Mouse (Mus musculus) splenic B cell, adult 2 months (primary cell): ENCODE data around the gene Farp1.
"Not testable (repeated sequence)": the region's sequence is repeated elsewhere in the genome, so short reads cannot be mapped to it uniquely, and the experiment has no call there.

ENCODE experiments used
- DNase-seq: peaks from one replicate; pipeline ENCODE4 v3.0.0-alpha.2; 2011; ENCODE audit warnings: low read depth, low spot score
- H3K27me3 ChIP-seq: 2 replicates; pipeline ENCODE4 v1.6.1; 2012; ENCODE audit warnings: mild to moderate bottlenecking, low read length, moderate library complexity, mixed read lengths; ENCODE audit not compliant: control insufficient read depth, poor library complexity, insufficient read depth, severe bottlenecking
- H3K36me3 ChIP-seq: 2 replicates; pipeline ENCODE4 v1.6.1; 2012; ENCODE audit warnings: mild to moderate bottlenecking, low read length, moderate library complexity, mixed read lengths; ENCODE audit not compliant: control insufficient read depth, poor library complexity, insufficient read depth, severe bottlenecking

Farp1 gene

DNA sequence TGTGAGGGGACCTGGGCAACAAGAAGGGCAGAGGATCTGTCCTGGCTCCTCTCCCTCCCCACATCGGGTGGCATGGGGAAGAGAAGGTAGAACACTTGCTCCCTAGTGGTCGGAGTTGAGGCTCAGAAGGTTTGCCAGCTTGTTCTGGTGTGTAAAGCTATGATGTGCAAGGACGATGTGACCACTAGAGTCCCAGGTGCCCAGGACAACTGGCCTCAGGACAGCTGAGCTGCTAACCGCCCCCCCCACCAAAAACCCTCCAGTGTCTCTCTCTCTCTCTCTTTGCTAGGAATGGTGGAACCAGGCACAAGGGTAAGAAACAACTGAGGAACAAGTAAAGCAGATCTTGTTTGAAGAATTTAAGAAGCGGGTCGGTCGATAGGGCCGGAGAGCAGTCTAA, 149.4 kb downstream of the Farp1 start:
- DNase-seq = no peak
- Histone ChIP-seq H3K27me3 (no peaks in the 10 kb centered on the region), H3K36me3 (no peaks in the 10 kb centered on the region)

DNA sequence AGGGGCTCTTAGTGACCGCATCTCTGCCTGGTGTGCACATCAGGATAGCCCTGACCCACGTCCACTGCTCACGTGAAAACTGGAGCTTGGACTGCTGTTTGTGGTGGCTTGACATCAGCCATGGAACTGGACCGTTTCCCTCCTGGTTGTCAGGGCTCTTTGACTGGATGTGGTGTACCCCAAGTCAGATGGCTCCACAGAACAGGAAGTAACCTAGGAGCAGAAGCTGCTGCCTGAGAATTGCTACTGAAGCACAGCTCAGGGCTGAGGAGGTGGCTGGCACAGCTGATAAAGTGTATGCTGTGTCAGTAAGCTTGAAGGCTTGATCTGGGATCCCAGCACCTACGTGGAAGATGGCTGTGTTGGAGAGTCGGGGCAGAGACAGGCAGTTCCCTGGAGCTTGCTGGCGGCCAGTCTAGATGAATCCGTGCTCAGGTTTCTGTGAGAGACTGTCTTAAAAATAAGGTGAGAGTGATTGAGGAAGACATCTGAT, 151.4 kb downstream of the Farp1 start:
- DNase-seq = no peak
- H3K36me3 ChIP-seq = no peaks in the 10 kb centered on the region
- H3K27me3 ChIP-seq = no peaks in the 10 kb centered on the region

DNA sequence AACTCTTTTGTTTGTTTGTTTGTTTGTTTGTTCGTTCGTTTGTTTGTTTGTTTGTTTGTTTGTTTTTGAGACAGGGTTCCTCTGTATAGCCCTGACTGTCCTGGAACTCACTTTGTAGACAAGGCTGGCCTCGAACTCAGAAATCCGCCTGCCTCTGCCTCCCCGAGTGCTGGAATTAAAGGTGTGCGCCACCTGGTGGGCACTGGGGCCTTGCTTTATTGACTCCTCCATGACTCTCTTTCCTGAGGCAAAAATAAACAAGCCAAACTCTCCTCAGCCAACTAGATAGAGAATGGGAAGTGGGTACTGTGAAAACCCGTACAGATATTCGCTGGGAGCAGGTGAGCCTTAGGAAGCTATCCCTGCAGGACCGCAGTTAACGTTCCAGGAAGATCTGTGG, 154.8 kb downstream of the Farp1 start:
- H3K27me3 ChIP-seq, H3K36me3 ChIP-seq: not testable (repeated sequence)
- DNase-seq = peak; percentile 39

DNA sequence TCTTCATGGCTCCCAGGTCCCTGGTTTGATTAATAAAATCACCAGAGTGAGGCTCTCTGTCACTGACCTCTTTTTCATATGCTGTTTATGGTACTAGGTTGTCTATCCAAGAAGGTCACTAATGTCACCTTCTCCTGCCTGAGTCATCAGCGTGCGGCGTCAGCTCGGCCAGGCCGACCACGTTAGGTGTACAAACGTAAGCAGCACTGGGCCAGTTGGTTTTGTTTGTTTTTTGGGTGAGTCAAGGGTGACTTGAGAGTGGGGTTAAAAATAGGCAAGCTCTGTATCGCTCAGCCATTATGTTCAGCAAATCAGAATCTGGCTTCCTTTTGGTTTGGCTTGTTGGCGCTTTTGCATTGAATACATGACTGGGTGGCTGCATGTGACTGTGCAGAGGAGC, 155.4 kb downstream of the Farp1 start:
- no peaks in the 10 kb centered on the region for H3K27me3 ChIP-seq
- no peaks in the 10 kb centered on the region for H3K36me3 ChIP-seq
- no peak for DNase-seq

DNA sequence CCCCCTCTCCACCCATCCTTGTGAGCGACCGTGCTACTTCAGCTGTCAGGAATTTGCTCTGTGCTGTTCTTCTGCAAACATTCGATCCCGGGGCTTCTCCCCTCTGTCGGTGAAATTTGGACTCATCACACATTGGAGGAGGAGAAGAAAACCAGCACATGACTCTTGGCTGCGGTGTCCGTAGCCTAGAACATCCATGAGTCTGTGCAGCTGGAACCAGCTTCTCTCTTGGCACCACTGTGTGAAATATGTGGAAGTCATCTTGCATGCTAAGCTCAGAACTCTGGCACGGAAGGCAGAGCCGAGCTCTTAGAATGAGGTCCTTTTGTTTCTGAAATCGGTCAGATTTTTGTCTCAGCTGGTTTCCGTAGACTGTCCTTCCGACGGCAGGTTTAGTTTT, 156.7 kb downstream of the Farp1 start:
- no peaks in the 10 kb centered on the region for H3K36me3 ChIP-seq
- DNase-seq = no peak
- no peaks in the 10 kb centered on the region for H3K27me3 ChIP-seq

DNA sequence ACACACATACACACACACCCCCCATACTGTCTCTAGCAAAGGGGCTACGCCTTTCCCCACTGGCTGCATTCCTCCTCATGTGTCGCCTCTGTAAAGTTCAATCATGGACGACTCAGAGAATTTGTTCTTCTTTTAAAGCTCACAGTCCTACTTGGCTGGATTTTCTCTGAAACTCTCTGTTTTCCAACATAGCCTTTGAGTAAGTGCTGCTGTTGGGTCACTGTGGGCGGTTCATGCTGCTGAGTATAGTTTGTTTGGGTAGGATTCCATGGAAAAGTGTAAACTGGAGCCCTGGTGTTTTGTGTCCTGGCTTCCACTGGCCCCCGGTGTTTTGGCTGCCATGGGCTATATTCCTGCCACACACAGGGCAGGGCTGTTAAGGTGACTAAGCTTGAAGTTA, 157.4 kb downstream of the Farp1 start:
- Histone ChIP-seq H3K36me3 (no peaks in the 10 kb centered on the region), H3K27me3 (no peaks in the 10 kb centered on the region)
- no peak for DNase-seq

DNA sequence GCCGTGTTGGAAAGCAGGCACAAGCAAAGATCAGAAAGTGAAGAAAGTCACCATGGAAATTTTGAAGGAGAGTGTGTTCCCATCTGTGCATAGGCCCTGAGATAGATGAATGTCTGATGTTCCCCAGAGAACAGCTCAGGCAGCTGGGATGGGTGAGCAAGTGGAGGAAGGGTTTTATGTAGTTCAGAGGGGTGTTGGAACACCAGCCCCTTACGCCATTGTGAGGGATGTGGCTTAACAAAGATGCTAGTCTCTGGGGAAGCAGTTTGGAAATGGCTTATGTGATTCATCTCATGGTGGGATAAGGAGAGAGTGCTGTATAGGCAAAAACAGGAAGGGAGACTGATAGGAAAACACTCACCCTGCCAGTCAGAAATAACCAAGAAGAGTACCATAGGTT, 159.0 kb downstream of the Farp1 start:
- no peak for DNase-seq
- Histone ChIP-seq H3K36me3 (no peaks in the 10 kb centered on the region), H3K27me3 (no peaks in the 10 kb centered on the region)

DNA sequence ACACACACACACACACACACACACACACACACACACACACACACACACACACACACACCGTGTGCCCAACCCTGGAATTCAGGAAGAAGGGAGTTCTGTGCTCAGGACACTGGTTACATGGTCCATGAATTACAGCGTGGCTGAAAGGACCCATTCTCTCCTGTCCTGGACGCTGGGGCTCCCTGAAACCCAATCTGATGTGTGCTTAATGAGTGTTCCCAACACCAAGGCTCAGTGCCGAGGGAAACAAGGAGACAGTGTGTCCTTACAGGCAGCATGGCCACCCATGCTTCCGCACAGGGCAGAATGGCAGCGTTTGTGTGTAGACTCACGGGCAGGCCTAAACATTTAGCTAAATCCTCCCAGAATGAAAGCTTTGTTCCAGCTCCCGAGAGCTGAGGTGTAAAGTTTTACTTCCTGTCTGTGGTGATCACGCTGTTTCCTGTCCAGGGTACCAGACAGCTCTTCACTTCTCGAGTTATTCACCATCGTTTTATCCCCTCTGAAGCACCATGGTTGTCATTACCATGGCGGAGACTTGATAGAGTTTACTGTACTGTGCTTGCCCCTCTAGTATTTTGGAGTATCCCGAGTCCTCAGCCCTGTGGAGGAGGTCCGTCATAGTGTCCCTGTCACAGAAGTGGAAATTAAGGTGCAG, 164.0 kb downstream of the Farp1 start:
- Histone ChIP-seq H3K27me3 (no peaks in the 10 kb centered on the region), H3K36me3 (no peaks in the 10 kb centered on the region)
- no peak for DNase-seq

DNA sequence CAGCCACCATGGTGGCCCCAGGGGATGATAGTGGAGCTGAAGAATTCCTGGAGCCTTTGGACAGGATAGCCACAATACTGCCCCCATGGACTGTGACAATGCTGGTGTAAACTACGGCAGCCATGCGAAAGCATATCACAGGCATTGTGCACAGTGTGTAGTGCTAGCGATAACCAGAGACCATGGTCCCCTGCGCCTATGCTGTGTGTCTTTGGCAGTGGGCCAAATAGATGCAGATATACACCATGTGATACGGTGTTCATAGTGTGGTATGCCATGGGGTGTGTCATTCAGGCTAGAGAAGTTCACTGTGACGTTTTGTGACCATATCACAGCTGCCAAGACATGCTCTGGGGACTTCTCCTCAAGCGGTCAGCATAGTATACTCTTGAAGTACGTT, 164.8 kb downstream of the Farp1 start:
- no peaks in the 10 kb centered on the region for H3K36me3 ChIP-seq
- no peaks in the 10 kb centered on the region for H3K27me3 ChIP-seq
- DNase-seq = no peak

DNA sequence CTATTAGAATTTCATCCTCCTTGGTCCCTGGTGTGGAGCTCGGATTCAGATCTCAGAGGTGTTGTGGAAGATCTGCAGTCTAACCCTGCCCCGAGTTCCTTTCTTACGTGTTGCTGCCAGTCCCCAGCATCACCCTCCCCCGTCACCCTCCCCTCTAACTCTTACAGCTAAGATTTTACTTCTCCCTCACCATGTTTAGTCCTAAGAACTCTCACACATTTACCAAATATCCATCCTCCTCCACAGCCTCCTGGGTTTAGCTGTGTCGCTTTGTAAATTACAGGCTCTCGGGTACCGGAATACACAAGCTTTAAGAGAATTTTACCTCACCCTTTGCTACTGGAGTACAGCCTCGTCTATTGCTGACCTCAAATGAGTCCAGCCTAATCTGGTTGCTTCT, 165.4 kb downstream of the Farp1 start:
- Histone ChIP-seq H3K27me3 (no peaks in the 10 kb centered on the region), H3K36me3 (no peaks in the 10 kb centered on the region)
- DNase-seq = no peak

DNA sequence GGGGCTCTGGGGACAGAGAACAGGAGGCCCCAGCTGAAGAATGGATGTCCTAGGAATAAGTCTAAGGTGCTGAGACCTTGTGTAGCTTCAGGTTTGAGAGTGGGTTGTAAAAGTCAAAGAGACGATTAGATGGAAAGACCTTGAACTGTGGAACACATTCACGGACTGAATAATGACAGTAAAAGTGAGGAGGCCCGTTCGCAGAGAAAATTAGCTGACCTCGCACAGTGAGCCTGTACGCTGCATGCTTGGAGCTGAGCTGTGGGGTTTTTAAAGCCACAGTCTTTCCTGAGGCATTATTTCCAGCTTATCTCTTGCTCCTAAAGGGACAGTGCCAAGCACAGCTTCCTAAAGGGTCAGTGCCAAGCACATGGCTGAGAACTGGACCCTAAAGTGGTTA, 166.2 kb downstream of the Farp1 start:
- Histone ChIP-seq H3K27me3 (no peaks in the 10 kb centered on the region), H3K36me3 (no peaks in the 10 kb centered on the region)
- DNase-seq = no peak

DNA sequence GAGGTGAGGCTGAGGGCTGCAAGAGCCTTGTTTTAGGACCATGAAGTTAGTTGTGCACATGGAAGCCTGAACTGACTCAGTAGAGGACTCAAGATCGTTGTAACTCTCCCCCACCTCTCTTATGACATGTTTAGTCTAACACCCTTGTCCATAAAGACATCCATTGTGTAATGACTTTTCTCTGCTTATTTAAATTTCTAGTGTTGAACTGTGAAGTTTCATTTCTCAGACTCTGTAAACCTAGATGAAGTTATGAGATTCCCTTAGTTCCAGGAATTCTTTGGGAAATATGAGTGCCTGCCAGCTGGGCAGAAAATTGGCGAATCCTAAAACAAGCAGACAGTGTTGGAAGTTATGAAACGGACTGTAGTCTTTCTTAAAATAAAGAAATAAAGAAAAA, 170.5 kb downstream of the Farp1 start:
- no peaks in the 10 kb centered on the region for H3K27me3 ChIP-seq
- DNase-seq = no peak
- H3K36me3 ChIP-seq = no peaks in the 10 kb centered on the region

DNA sequence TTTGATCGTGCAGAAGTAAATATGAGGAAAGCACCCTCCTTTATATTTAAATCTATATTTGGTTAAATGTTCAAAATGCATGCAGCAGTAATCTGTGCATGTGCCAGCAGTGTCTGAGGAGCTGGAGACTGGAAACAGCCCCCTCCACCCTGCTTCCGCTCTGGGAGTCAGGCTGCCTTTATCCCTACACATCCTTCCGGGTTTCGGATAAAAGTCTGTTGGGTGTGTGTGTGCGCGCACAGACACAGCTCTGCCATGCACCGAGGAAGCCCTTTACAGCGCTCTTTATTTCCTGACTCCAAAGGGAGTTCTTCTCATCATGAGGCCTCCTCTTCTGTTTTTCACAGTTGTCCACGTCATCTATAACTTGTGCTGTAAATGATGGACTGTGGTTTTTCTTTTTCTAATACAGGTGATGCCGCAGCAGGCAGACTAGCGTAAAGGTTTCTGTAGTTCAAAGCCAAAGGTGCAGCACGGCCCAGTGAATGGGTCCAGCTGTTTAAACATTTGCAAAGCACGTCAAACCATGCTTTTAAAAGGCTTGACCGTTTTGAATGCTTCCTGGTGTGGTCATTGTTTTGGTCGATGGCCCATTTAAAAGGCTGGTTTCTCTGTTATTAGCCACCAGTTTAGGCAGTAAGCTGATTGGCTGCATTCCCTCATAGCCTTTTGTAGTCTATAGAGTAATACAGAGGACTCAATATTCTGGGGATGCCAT, 172.6 kb downstream of the Farp1 start:
- no peak for DNase-seq
- H3K36me3 ChIP-seq = no peaks in the 10 kb centered on the region

DNA sequence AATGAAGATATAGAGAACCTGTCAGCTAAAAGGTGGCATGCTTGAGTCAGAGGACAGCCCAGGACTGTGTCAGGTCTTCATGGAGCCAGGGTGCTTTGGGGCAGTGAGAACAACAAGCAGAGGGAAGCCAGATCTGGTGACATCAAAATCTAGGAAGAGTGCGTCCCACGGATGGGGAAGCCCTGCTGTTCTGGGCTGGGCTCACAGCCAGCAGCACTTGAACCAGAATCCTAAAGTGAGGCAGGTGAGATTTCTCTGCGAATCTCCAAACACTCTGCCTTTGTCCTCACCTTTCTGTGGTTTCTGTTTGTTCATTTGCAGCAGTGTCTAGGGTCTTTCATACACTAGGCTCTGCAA, 173.1 kb downstream of the Farp1 start:
- DNase-seq = no peak
- Histone ChIP-seq H3K27me3 (no peaks in the 10 kb centered on the region), H3K36me3 (no peaks in the 10 kb centered on the region)

More for the DNA sequence above, 172.6 kb downstream of the Farp1 start:
- no peaks in the 10 kb centered on the region for H3K27me3 ChIP-seq

DNA sequence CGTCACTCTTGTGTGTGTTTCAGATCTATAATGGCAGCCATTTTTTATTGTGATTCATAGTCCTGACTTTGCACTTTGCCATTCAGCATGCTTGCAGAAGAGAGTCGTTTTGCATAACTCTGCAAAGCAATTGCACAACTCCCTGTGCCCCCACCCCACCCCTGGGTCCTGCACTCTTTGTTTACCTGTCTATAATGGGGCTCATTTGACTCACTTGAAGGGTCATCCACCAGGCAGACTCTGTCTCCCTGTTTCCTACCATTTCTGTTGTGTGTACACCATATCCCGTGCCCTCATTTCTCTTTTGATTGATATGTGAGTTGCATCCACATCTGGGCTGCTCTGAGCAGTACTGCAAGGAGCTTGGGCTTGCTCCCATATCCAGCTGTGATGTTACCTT, 175.3 kb downstream of the Farp1 start:
- no peak for DNase-seq
- Histone ChIP-seq H3K27me3 (no peaks in the 10 kb centered on the region), H3K36me3 (no peaks in the 10 kb centered on the region)

DNA sequence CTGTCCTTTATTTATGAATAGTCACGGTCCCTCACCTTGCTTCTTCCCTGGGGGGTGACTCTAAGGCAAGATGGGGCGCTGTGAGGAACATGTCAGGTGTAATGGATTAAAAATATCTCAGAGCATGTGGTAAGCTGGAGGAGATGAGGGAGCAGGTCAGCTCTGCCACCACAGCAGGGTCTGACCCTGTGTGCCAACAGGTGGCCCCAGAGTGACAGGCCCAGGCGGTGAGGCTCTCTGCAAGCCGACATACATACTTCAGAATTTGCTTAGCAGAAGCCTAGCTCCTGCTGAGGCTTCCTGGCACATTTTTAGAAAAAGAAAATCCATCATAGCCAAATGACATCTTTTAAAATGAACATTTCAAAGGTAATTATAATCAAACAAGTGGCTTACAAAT, 178.7 kb downstream of the Farp1 start:
- Histone ChIP-seq H3K36me3 (no peaks in the 10 kb centered on the region), H3K27me3 (no peaks in the 10 kb centered on the region)
- DNase-seq = no peak
